21 mouse cellular contexts compared by ENCODE assay signal in genomic region chr9:121474771-121475170, GRCm38 (mm10). TPM values are rescaled to one million over a fixed set of nuclear protein-coding genes. Genes with fewer than 3 reads are reported as not detected.
A peak's percentile ranks its signal among the peaks of the same experiment; 100 is the strongest.
DNase-seq lines count a peak whose midpoint lies in the region; ATAC-seq and TF ChIP-seq lines count a peak whose summit lies in the region.
"Had no signal": no experiment of that assay in that cellular context is flagged by ENCODE, and none has a peak within 500 bp of the region (broad histone marks: within the 10 kb centered on the region; RNA-seq: fewer than 3 reads in every experiment).

No protein-coding gene starts in this region.

- 84% methylated on average over 5 of the region's 5 CpGs for WGBS in heart, postnatal 0 days
- WGBS in heart, embryonic 10.5 days: 75% methylated on average over 5 of the region's 5 CpGs
- 87% methylated on average over 5 of the region's 5 CpGs for WGBS in lung, adult 2 months
- WGBS in small intestine, adult 2 months: 88% methylated on average over 5 of the region's 5 CpGs
- 89% methylated on average over 5 of the region's 5 CpGs for WGBS in hindbrain, embryonic 12.5 days

- H3K9me3 ChIP-seq in heart, postnatal 0 days (replicated peaks; ENCODE audit: control insufficient read depth, low read length): no peaks in the 10 kb centered on the region
- H3K9me3 ChIP-seq in heart, embryonic 10.5 days: no peaks in the 10 kb centered on the region
- no peaks in the 10 kb centered on the region for H3K9me3 ChIP-seq in hindbrain, embryonic 12.5 days (replicated peaks)
- H3K9me3 ChIP-seq: embryonic facial prominence, embryonic 13.5 days; forebrain, embryonic 10.5 days; limb, embryonic 13.5 days; neural tube, embryonic 12.5 days; stomach, embryonic 15.5 days had no signal

- H3K36me3 ChIP-seq in heart, postnatal 0 days (replicated peaks; ENCODE audit: control insufficient read depth, insufficient read depth, low read length): peaks cover 50% of the 10 kb centered on the region
- peaks cover 37% of the 10 kb centered on the region for H3K36me3 ChIP-seq in heart, embryonic 10.5 days
- H3K36me3 ChIP-seq in small intestine, adult 2 months (ENCODE audit: control insufficient read depth, insufficient read depth, low read length): peaks cover 41% of the 10 kb centered on the region
- peaks cover 25% of the 10 kb centered on the region for H3K36me3 ChIP-seq in hindbrain, embryonic 12.5 days

- H3K4me3 ChIP-seq in heart, postnatal 0 days (ENCODE audit: low read depth, low read length): no peak overlapping the region
- H3K4me3 ChIP-seq in heart, embryonic 10.5 days: no peak overlapping the region
- no peak overlapping the region for H3K4me3 ChIP-seq in lung, adult 2 months (replicated peaks; ENCODE audit: extremely low read depth, low read depth, low read length)
- no peak overlapping the region for H3K4me3 ChIP-seq in small intestine, adult 2 months (ENCODE audit: low read depth, low read length)
- no peak overlapping the region for H3K4me3 ChIP-seq in hindbrain, embryonic 12.5 days
- H3K4me3 ChIP-seq: embryonic facial prominence, embryonic 13.5 days; forebrain, embryonic 10.5 days; limb, embryonic 13.5 days; neural tube, embryonic 12.5 days; stomach, embryonic 15.5 days had no signal

- no peak overlapping the region for H3K4me2 ChIP-seq in heart, postnatal 0 days (ENCODE audit: low read depth, low read length)
- no peak overlapping the region for H3K4me2 ChIP-seq in hindbrain, embryonic 12.5 days (replicated peaks)
- H3K4me2 ChIP-seq: embryonic facial prominence, embryonic 13.5 days; limb, embryonic 13.5 days; neural tube, embryonic 12.5 days; stomach, embryonic 15.5 days had no signal

- no peak for TF ChIP-seq POLR2A in lung, adult 2 months (IDR thresholded peaks at IDR 0.05; ENCODE audit: borderline replicate concordance, extremely low read depth, low read depth, low read length)
- no peak for TF ChIP-seq POLR2A in small intestine, adult 2 months (IDR thresholded peaks at IDR 0.05; ENCODE audit: low read depth, low read length)

- no peak overlapping the region for H3K27ac ChIP-seq in heart, postnatal 0 days (ENCODE audit: low read depth)
- H3K27ac ChIP-seq in heart, embryonic 10.5 days: no peak overlapping the region
- H3K27ac ChIP-seq in small intestine, adult 2 months (ENCODE audit: insufficient read depth, low read depth, low read length): no peak overlapping the region
- H3K27ac ChIP-seq in hindbrain, embryonic 12.5 days: no peak overlapping the region
- H3K27ac ChIP-seq: embryonic facial prominence, embryonic 13.5 days; forebrain, embryonic 10.5 days; limb, embryonic 13.5 days; neural tube, embryonic 12.5 days; stomach, embryonic 15.5 days had no signal

- no peak for TF ChIP-seq EP300 in heart, postnatal 0 days (IDR thresholded peaks at IDR 0.05; ENCODE audit: low read depth)

- no peaks in the 10 kb centered on the region for H3K27me3 ChIP-seq in heart, postnatal 0 days (ENCODE audit: control insufficient read depth, insufficient read depth, low read length)
- H3K27me3 ChIP-seq in heart, embryonic 10.5 days (ENCODE audit: insufficient read depth, poor library complexity, severe bottlenecking): peaks cover 9% of the 10 kb centered on the region; the same call in 1 of the 2 replicates
- no peaks in the 10 kb centered on the region for H3K27me3 ChIP-seq in small intestine, adult 2 months (ENCODE audit: control insufficient read depth, insufficient read depth, low read length)
- H3K27me3 ChIP-seq in hindbrain, embryonic 12.5 days: no peaks in the 10 kb centered on the region
- H3K27me3 ChIP-seq: limb, embryonic 13.5 days; neural tube, embryonic 12.5 days; stomach, embryonic 15.5 days had no signal

- no peak for ATAC-seq in heart, postnatal 0 days (ENCODE audit: insufficient read depth, low read depth)
- ATAC-seq in hindbrain, embryonic 12.5 days (ENCODE audit: low FRiP score): no peak
- ATAC-seq: inflammation-experienced regulatory T-cells, adult 6 months had no signal

- H3K9ac ChIP-seq in heart, postnatal 0 days (replicated peaks; ENCODE audit: low read depth, low read length): no peak overlapping the region
- no peak overlapping the region for H3K9ac ChIP-seq in hindbrain, embryonic 12.5 days
- H3K9ac ChIP-seq: embryonic facial prominence, embryonic 13.5 days; limb, embryonic 13.5 days; neural tube, embryonic 12.5 days; stomach, embryonic 15.5 days had no signal

- DNase-seq in heart, postnatal 0 days (ENCODE audit: low spot score): no peak
- no peak for DNase-seq in heart, embryonic 10.5 days (ENCODE audit: low spot score)
- DNase-seq in lung, adult 2 months: no peak
- DNase-seq in lung, postnatal 4 days: no peak
- peak; percentile 23 for DNase-seq in ES-CJ7 (ENCODE audit: low read depth, low spot score)
- DNase-seq: adrenal gland, adult 8-10 months; cerebellum, postnatal 36 days; heart, adult 18-20 months; kidney, postnatal 36 days; lung, postnatal 36 days; midbrain, embryonic 14.5 days; thymus, postnatal 36 days had no signal

- TF ChIP-seq CTCF in heart, postnatal 0 days (IDR thresholded peaks at IDR 0.05; ENCODE audit: low read depth): 0 out of 2 replicates have a peak, but pooled peaks have one; percentile 21
- 0 out of 2 replicates have a peak, but pooled peaks have one; percentile 20 for TF ChIP-seq CTCF in lung, adult 2 months (IDR thresholded peaks at IDR 0.05; ENCODE audit: insufficient read depth, low read length)
- TF ChIP-seq CTCF in small intestine, adult 2 months (IDR thresholded peaks at IDR 0.05; ENCODE audit: extremely low read depth, insufficient read length, insufficient replicate concordance, low read depth, low read length): peak; percentile 37; the same call in 1 of the 2 replicates

- H3K4me1 ChIP-seq in heart, postnatal 0 days (ENCODE audit: control insufficient read depth, insufficient read depth): no peaks in the 10 kb centered on the region
- H3K4me1 ChIP-seq in heart, embryonic 10.5 days: peaks cover 6% of the 10 kb centered on the region
- no peaks in the 10 kb centered on the region for H3K4me1 ChIP-seq in lung, adult 2 months (ENCODE audit: control insufficient read depth, insufficient read depth, low read length)
- peaks cover 3% of the 10 kb centered on the region for H3K4me1 ChIP-seq in small intestine, adult 2 months (ENCODE audit: control insufficient read depth, insufficient read depth, insufficient read length, low read length)
- peaks cover 13% of the 10 kb centered on the region for H3K4me1 ChIP-seq in hindbrain, embryonic 12.5 days

RNA-seq across cellular contexts. Expression of gene Cck, which starts 20.7 kb away (rescaled TPM):
- total RNA-seq in heart, postnatal 0 days (2014; rRNA removed; ENCODE audit: low replicate concordance): 1.4 TPM in 1 of 2 replicates, not detected in the other
- 0.29 and 0.95 TPM in 2 replicates for polyA plus RNA-seq in heart, postnatal 0 days (2015; fragmentation: Nextera tagmentation; extraction: Ambion mirVana)
- polyA plus RNA-seq in heart, embryonic 10.5 days (2016; fragmentation: Nextera tagmentation; extraction: Ambion mirVana): 11.2 and 12.5 TPM in 2 replicates
- polyA plus RNA-seq in lung, adult 2 months (2012; rRNA removed): 0.37 TPM in 1 of 2 replicates, not detected in the other
- 168 and 248 TPM in 2 replicates for polyA plus RNA-seq in small intestine, adult 2 months (2012; rRNA removed)
- 0.88 and 1.2 TPM in 2 replicates for polyA plus RNA-seq in hindbrain, embryonic 12.5 days (2016; fragmentation: Nextera tagmentation; extraction: Ambion mirVana)
- total RNA-seq: heart, adult 18-20 months; heart, postnatal 25 days had no signal
- polyA plus RNA-seq: inflammation-experienced regulatory T-cells, adult 6 months had no signal

Comparison
In these comparisons a context has a peak if more than half of its experiments do, and no peak if none do; other contexts are left out.
1. RNA of gene Cck, which starts 20.7 kb away (polyA plus RNA-seq): 168 to 248 TPM in small intestine, adult 2 months; 11.2 to 12.5 TPM in heart, embryonic 10.5 days, 0.88 to 1.2 TPM in hindbrain, embryonic 12.5 days, 0.37 TPM in lung, adult 2 months and 0.29 to 0.95 TPM in heart, postnatal 0 days; every median in the first group is over 10 times any median in the second.
2. Peak in every context shown above with its lines, with median percentiles within 50 percentile points of each other: CTCF ChIP-seq.